Mouse (Mus musculus) heart, postnatal 14 days (tissue): ENCODE results near the gene Phex. TPM values are rescaled to one million over a fixed set of nuclear protein-coding genes. Genes with fewer than 3 reads are reported as not detected.

Source experiments
- DNase-seq, 2 experiments: peaks; one replicate each; pipeline ENCODE4 v3.0.0; 2021 to 2022
- intact Hi-C: fragments of 180-260 bp; cut with DNase I; formaldehyde crosslinking; loops from one replicate; pipeline ENCODE4 v1.15.1; 2025
- long read RNA-seq, 2 experiments: library from polyadenylated mRNA; stranded (forward); transcript quantifications; one replicate each; pipeline ENCODE4 v2.0.0; 2021
- total RNA-seq, 2 experiments: library from RNA; stranded (reverse); gene quantifications; 2 replicates each; pipeline ENCODE4 v1.2.3; 2021

The Phex gene
- under 1 TPM; 0.07 to 0.10 TPM for total RNA-seq
- long read RNA-seq, experiment 1, partial matches to known transcripts: 0 of 1 reads
- long read RNA-seq, experiment 1, other reads (novel, unspliced or antisense): 1 of 1 reads
- long read RNA-seq, experiment 2, partial matches to known transcripts: 0 of 4 reads
- long read RNA-seq, experiment 2, other reads (novel, unspliced or antisense): 4 of 4 reads

DNA sequence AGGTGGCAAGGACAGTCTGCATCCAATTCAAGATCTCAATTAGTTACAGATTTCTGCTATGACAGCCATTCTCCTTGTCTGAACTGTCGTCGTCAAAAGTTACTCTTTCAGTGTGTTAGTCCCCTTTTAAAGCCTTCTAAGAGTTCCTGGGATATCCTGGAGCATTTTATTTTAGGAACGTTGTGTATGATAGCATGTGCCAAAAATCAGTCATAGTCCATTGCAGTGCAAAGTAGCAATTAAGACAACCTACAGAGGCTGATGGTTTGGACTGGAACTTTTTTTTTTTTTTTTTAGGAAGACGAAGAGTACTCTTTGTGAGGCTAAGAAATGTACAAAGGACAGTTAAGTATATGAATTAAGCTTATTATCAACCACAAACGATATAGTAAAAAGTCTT, at the start of gene Phex:
Phex (minus strand) TSS at position 101 of the 400 bp plus-strand sequence.
- DNase-seq: no peak
- intact Hi-C loops: no loop called here

DNA sequence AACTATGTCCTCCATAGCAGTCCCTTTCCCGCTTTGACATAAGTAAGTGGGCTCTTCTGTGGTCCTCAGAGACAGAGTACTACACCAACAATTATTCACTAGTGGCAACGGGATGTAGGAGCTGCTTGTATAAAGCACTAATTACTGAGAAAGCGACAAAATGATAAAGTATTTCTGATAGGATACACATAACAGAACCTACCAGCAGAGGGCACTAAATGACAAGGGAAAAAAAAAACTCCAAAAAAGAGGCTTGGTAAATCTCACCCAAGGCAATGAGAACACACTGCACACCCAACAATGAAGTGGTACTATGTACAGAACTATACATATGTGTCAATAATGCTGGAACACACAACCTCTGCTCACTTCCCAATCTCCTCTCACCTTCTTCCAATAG, 47.6 kb upstream of the Phex start:
- DNase-seq: peak in 1 of 2 experiments; percentile 9
- intact Hi-C loops: loop anchor here (1.0 to 10.0 kb wide), 4 partner anchors 182 to 1815 kb away; no protein-coding TSS in a partner anchor

DNA sequence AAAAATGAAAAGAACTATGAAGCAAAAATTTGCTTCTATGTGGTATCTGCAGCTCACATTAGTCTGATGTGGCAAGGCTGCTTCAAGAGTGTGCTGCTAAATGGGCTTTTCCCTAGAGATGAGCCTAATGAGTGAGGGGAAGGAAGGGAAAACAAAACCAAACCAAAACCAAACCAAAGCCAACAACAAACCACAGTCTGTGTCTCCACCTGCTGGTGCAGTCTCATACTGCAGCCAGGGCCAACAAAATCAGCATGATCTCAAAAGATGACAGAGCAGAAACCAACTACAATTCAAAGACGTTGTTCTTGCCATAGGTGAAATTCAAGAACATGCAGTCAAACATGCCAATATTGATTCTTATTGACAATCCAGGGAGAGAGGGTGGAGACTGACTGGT, 39.3 kb upstream of the Phex start:
- peak; percentile 37 to 64 for DNase-seq
- intact Hi-C loops: loop anchor here (10.0 kb wide), 1 partner anchor 540 kb away; no protein-coding TSS in a partner anchor

GRCm38 (mm10) chrX:157449000-157449399, 33.9 kb upstream of the Phex start:
- intact Hi-C loops: no loop called here

DNA sequence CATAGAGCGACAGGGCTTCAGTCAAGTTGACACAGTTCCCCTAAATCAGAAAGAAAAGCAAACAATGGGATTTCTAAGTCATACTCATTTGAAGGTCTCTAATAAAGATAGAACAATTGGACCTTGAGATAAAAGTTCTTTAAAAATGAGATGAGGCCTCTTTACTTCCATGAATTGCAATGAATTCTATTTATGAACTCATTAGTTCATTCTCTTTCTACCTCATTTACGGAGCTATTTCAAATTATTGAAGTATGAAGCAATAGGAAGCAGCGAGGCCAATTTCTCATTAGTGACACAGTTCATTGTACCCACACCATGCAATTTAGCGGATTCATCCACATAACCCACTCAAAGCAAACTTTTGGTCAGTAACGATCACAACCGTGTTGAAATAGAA, 32.3 kb upstream of the Phex start:
- no peak for DNase-seq
- intact Hi-C loops: no loop called here

More at GRCm38 (mm10) chrX:157449000-157449399, 33.9 kb upstream of the Phex start:
- no peak for DNase-seq

- no peak for DNase-seq
- intact Hi-C loops: no loop called here
These were observed 19.7 kb upstream of the Phex start for GRCm38 (mm10) chrX:157434768-157435167.

DNA sequence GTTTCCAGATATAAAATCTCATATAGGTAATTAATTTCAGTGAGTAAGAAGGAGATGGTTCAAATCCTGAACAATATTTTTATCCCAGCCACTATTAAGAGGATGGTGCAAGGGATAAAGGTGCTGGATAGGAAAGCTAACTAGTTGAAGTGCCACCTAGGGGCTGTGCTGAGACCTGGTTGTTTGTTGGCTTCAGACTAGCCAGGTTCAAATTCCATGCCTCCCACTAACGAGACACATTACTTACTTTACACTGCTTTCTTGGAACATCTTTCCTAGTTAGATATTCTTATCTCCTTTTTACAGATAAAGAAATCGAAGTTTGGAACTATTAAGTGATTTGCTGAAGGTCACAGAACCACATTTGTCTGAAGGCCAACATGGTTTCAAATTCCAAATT, 4.3 kb upstream of the Phex start:
- intact Hi-C loops: no loop called here
- no peak for DNase-seq

GRCm38 (mm10) chrX:157404919-157405318, 10.2 kb downstream of the Phex start:
- no peak for DNase-seq

DNA sequence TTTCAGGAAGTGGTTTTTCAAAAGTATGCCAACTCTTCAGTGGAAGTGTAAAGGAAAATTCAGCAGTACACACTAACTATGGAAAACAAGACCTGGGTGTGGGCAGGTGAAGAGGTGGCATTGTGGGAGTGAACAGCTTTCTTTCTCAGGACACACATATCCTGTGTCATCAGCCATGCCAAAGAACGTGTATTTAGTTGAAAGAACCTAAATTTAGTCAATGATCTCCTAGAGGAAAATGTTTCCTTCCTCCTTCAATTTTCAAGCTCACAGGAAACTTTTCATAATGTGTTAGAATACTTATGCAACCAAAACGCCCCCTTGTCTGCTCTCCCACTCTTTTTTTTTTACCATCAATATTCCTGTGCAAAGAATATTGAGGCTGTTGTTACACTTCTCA, 23.9 kb downstream of the Phex start:
- intact Hi-C loops: no loop called here
- no peak for DNase-seq

More at GRCm38 (mm10) chrX:157404919-157405318, 10.2 kb downstream of the Phex start:
- intact Hi-C loops: no loop called here

GRCm38 (mm10) chrX:157390102-157390501, 25.0 kb downstream of the Phex start:
- no peak for DNase-seq
- intact Hi-C loops: no loop called here

DNA sequence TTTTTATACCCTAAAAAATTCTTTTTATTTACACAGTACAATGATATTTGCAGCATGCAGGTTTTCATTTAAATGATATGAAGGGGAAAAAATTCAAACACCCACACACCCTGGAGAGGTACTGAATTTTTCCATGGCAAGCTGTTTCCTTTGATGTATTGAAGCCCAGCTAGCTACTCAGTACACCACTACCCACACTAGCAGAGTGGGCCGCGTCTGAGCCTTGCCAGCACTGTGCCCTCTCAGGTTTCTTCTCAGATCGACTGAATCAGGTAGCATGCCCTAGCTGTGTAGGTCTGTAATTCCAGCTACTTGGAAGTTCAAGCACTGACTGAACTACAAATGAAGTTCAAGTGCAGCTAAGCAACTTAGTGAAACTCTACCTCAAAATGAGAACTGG, 26.7 kb downstream of the Phex start:
- intact Hi-C loops: no loop called here
- no peak for DNase-seq

DNA sequence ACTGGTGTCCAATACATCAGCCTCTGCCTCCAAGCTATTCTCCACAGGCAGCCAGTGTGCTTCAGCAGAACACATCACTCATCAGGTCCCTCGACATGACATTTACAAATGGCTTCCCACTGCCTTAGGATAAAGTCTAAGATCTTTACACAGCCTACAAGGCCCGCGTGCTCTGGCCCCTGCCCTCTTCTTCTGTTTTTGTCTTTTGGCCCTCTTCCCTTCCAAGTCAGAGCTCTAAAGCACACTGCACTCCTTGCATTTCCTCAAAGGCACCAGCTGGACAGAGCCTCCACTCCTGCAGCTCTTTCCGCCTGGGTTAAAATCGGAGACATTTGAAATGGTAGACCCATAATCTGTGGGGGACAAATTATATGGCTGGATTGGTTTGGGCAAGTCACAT, 28.1 kb downstream of the Phex start:
- no peak for DNase-seq
- intact Hi-C loops: no loop called here

GRCm38 (mm10) chrX:157378822-157379221, 36.3 kb downstream of the Phex start:
- intact Hi-C loops: no loop called here
- DNase-seq: no peak

- no peak for DNase-seq
- intact Hi-C loops: no loop called here
These were observed 37.7 kb downstream of the Phex start for GRCm38 (mm10) chrX:157377456-157377855.

- intact Hi-C loops: no loop called here
- DNase-seq: no peak
These were observed 41.2 kb downstream of the Phex start for GRCm38 (mm10) chrX:157373873-157374272.

- DNase-seq: no peak
- intact Hi-C loops: no loop called here
These were observed 45.9 kb downstream of the Phex start for GRCm38 (mm10) chrX:157369166-157369565.

DNA sequence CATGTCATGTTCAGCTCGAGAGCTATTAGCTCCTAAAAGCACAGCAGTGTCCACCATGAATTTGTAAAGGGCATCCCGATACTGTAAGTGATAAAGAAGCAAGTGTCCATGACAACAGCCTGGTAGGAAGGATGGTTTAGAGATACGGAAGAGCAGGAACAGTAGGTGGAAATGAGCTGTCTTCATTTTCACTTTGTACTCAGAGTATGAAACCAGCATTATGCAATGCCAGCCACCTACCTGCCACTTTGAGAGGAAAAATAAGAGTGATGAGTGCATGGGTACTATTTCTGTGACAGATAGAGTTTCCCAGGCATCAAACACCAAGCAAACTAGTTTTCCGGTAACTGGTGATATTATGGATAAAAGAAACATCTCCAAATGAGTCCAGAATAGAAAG, 59.6 kb downstream of the Phex start:
- intact Hi-C loops: no loop called here
- no peak for DNase-seq

- intact Hi-C loops: no loop called here
- peak; percentile 1 to 12 for DNase-seq
These were observed 68.9 kb downstream of the Phex start for GRCm38 (mm10) chrX:157346201-157346600.

- intact Hi-C loops: no loop called here
- no peak for DNase-seq
These were observed 80.4 kb downstream of the Phex start for GRCm38 (mm10) chrX:157334726-157335125.

DNA sequence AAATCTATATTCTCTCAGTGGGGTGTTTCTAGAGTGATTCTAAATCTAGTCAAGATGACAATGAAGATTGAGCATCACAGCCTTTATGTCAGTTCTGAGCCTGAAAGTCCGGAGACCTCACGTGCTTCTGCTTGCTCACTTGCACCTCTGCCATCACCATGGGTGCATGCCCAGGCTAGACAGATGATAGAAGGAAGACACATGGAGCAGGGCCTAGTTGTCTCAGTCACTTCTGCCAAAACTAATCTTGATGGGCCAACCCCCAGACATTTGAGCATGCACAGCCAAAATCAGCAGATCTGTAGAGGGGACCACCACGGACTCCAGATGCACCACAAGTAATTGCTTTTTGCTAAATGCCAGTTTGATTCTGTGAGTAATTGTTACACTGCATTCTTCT, 85.3 kb downstream of the Phex start:
- intact Hi-C loops: no loop called here
- no peak for DNase-seq

DNA sequence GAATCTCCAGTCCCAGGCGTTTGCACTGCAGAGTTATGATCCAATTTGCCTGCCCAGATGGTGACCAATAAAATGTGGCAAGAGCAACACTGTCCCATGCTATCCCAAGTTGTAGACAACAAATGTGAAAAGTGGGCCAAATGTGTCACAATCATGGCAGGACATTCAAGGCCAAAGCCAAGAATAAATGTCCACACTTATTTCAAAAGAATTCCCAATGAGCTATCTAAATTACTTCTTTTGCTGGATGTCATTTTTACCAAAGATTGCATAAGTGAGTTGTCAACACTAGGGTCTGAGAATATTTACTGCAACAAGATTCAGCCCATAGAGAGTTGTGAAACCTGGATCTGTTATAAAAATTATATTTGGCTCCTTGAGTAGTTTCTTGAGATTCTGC, 86.7 kb downstream of the Phex start:
- DNase-seq: peak; percentile 1 to 6
- intact Hi-C loops: no loop called here

- no peak for DNase-seq
These were observed 87.4 kb downstream of the Phex start for GRCm38 (mm10) chrX:157327756-157328155.

DNA sequence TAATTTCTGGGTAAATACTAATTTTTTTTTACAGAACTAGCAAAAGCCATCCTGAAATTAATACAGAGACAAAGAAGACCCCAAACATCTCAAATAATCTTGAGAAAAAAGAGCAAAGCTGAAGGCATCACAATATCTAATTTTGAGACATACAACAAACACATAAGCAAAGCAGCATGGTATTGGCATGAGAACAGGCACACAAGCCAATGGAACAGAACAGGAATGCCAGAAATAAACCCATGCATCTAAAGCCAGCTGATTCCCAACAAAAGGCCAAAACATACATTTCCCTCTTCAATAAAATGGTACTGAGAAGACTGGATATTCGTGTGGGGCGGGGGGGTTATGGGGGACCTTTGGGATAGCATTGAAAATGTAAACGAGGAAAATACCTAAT, 90.7 kb downstream of the Phex start:
- no peak for DNase-seq
- intact Hi-C loops: no loop called here

More at GRCm38 (mm10) chrX:157327756-157328155, 87.4 kb downstream of the Phex start:
- intact Hi-C loops: no loop called here
